Mouse (Mus musculus) small intestine, adult 2 months (tissue): ENCODE measurements around the gene Thbs3.

Experiments
- CTCF ChIP-seq: fragments of 200-500 bp; IDR thresholded peaks from 2 replicates; pipeline ENCODE4 v1.5.1; 2012; ENCODE audit warnings: low read depth, mild to moderate bottlenecking, control low read depth, inconsistent platforms, low read length, moderate library complexity, mixed read lengths; ENCODE audit not compliant: insufficient replicate concordance, insufficient read length; ENCODE audit errors: extremely low read depth
- POLR2A ChIP-seq: fragments of 200-500 bp; IDR thresholded peaks from 2 replicates; pipeline ENCODE4 v1.6.1; 2012; ENCODE audit warnings: low read depth, mild to moderate bottlenecking, control low read depth, inconsistent platforms, low read length, moderate library complexity

DNA sequence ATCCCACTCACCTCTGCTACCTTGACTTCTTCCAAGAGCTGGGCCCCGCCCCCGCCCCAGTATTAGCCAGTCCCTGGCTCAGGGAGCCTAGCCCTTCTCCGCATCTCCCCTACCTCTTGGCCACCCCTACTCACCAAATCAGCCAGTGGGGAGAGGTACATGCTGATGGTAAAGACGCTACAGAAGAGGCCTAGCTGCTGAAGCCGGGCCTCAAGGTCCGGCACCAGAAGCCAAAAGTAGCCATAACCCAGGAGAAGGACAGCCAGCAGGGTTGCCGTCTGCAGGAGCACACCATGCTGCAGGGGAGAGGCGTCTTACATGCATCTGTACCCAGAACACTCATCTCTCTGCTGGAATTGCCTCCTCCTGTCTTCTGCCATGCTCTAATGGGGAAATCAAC lies 53.9 kb downstream of the Thbs3 start:
- TF ChIP-seq CTCF, result no peak
- no peak for TF ChIP-seq POLR2A
